Mouse (Mus musculus) thymus, adult 2 months (tissue): ENCODE data around the gene Cdca8. TPM values are rescaled to one million over a fixed set of nuclear protein-coding genes. Genes with fewer than 3 reads are reported as not detected.

Experiments used
- DNase-seq: peaks from one replicate; pipeline ENCODE4 v3.0.0; 2021
- H3K27ac ChIP-seq: fragments of 200-500 bp; 2 replicates; pipeline ENCODE4 v1.5.1; 2012; ENCODE audit warnings: low read length, control low read depth; ENCODE audit not compliant: control insufficient read depth, insufficient read depth
- H3K27me3 ChIP-seq: fragments of 200-500 bp; 2 replicates; pipeline ENCODE4 v1.6.1; 2012; ENCODE audit warnings: mild to moderate bottlenecking, low read length, moderate library complexity, mixed read lengths; ENCODE audit not compliant: control insufficient read depth, insufficient read depth
- H3K36me3 ChIP-seq: fragments of 200-500 bp; 2 replicates; pipeline ENCODE4 v1.6.1; 2012; ENCODE audit warnings: mild to moderate bottlenecking, low read length, moderate library complexity; ENCODE audit not compliant: control insufficient read depth, insufficient read depth
- H3K4me1 ChIP-seq: fragments of 200-500 bp; replicated peaks from 2 replicates; pipeline ENCODE4 v1.6.1; 2012; ENCODE audit warnings: low read length; ENCODE audit not compliant: control insufficient read depth, insufficient read depth
- H3K4me3 ChIP-seq: fragments of 200-500 bp; 2 replicates; pipeline ENCODE4 v1.5.1; 2012; ENCODE audit warnings: mild to moderate bottlenecking, low read length, control low read depth, moderate library complexity; ENCODE audit not compliant: control insufficient read depth, insufficient read depth
- CTCF ChIP-seq: fragments of 200-500 bp; IDR thresholded peaks from 2 replicates; pipeline ENCODE4 v1.5.1; 2012; ENCODE audit warnings: mild to moderate bottlenecking, control low read depth, low read length, moderate library complexity, borderline replicate concordance; ENCODE audit not compliant: control insufficient read depth, poor library complexity, insufficient read depth; ENCODE audit errors: extremely low read depth
- POLR2A ChIP-seq: fragments of 200-500 bp; IDR thresholded peaks from 2 replicates; pipeline ENCODE4 v1.6.1; 2012; ENCODE audit warnings: mild to moderate bottlenecking, low read length, control low read depth, moderate library complexity; ENCODE audit not compliant: control insufficient read depth, poor library complexity, insufficient read depth; ENCODE audit errors: extremely low read depth
- WGBS: fragments of 180-500 bp; shearing (Covaris S2); methylation state at CpG from one replicate; pipeline ENCODE4 v1.1.7; 2018; 5-methylcytosine and 5-hydroxymethylcytosine counted together
- polyA plus RNA-seq: library from polyadenylated mRNA; depleted of rRNA; stranded (reverse); fragments of >200 nt; gene quantifications from 2 replicates; pipeline ENCODE4 v1.2.3, GENCODE M21; 2012; rRNA removed

The Cdca8 gene
- polyA plus RNA-seq, 1 experiment, result 79.4 TPM

DNA sequence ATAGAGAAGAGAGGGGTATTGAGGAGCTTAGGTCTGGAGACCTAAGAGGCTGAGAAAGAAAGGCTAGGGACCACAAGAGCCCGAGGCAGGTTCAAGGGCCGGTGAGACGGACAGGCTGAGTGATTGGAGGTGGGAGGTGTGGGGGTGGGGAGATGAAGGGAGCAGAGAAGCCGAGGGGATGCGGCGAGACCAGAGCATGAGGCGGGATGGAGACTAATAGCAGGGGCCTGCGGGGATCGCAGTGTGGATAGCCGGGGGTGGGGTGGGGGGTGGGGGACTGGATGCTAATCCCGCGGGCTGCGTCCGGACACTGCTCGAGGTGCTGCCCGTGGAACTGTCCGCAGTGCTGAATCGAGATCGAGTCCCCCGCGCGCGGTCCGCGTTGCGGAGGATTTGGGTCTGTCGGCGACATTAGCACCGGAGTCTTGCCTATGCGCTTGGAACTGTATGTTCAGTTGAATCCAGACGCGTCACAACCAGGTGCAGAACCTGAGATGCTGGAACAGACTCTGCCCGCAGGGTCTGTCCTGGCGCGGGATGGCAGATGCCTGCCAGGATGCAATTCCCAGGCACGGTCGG is 56.9 kb downstream of the Cdca8 start:
- WGBS, result 5% methylated on average over 37 of the region's 37 CpGs
- DNase-seq, result no peak
- Histone ChIP-seq H3K36me3 (no peaks in the 10 kb centered on the region), H3K27me3 (peaks cover 6% of the 10 kb centered on the region; the same call in 1 of the 2 replicates), H3K4me1 (no peaks in the 10 kb centered on the region), H3K27ac (no peak overlapping the region), H3K4me3 (no peak overlapping the region)
- TF ChIP-seq POLR2A, result no peak
- TF ChIP-seq CTCF, result no peak

DNA sequence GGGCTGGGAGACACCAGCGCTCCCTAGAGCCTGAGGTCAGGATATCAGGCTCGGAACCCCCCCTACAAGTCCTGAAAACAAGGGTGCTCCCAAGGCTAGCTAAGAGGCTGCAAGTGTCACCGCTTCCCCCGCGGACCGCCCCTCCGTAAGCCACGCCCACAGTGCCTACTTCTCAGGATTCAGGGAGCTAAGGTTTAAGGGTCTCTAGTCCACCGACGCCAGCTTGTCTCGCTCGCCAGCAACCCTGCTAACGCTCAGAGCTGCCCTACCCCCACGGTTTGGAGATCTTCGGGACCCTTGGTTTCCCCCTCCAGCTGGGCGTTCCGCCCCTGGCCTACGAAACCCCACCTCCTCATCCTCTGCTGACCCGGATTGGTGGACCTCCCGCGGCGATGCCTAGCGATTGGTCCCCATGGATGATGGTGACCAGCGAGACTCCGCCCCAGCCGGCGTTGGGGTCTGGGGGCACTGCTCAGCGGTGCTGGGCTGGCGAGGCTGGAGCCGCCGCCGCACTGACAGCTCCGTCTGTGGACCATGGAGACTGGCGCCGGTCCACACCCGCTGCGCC is 57.7 kb downstream of the Cdca8 start:
- Histone ChIP-seq H3K36me3 (no peaks in the 10 kb centered on the region), H3K4me1 (no peaks in the 10 kb centered on the region), H3K27me3 (peaks cover 6% of the 10 kb centered on the region; the same call in 1 of the 2 replicates), H3K4me3 (no peak overlapping the region), H3K27ac (no peak overlapping the region)
- 6% methylated on average over 37 of the region's 37 CpGs for WGBS
- TF ChIP-seq CTCF, result no peak
- TF ChIP-seq POLR2A, result no peak
- DNase-seq, result no peak

GRCm38 (mm10) chr4:124880599-124880998 is 58.5 kb downstream of the Cdca8 start, which contains the start of gene Epha10:
Gene Epha10 (plus strand): TSS chr4:124880899.
- Histone ChIP-seq H3K36me3 (no peaks in the 10 kb centered on the region), H3K27me3 (peaks cover 6% of the 10 kb centered on the region; the same call in 1 of the 2 replicates), H3K4me1 (no peaks in the 10 kb centered on the region), H3K27ac (no peak within 1 kb of the TSS), H3K4me3 (no peak within 1 kb of the TSS)
- no peak for TF ChIP-seq POLR2A
- TF ChIP-seq CTCF, result no peak
- no peak for DNase-seq
- 16% methylated on average over 11 of the region's 11 CpGs for WGBS

GRCm38 (mm10) chr4:124872719-124873118 is 66.4 kb downstream of the Cdca8 start:
- Histone ChIP-seq H3K27ac (no peak overlapping the region), H3K36me3 (no peaks in the 10 kb centered on the region), H3K4me3 (no peak overlapping the region), H3K27me3 (no peaks in the 10 kb centered on the region), H3K4me1 (no peaks in the 10 kb centered on the region)
- no peak for TF ChIP-seq CTCF
- TF ChIP-seq POLR2A, result no peak
- 97% methylated on average over 1 of the region's 1 CpGs for WGBS
- DNase-seq, result no peak

Other genes with a start within 250 kb of the Cdca8 start
- gene Utp11, start 245.7 kb downstream of the Cdca8 start, polyA plus RNA-seq, result 6.0 and 6.3 TPM in 2 replicates
- 36.1 and 59.4 TPM in 2 replicates for gene Fhl3, start 238.6 kb downstream of the Cdca8 start, polyA plus RNA-seq
- 23.2 and 25.3 TPM in 2 replicates for gene Sf3a3, start 224.5 kb downstream of the Cdca8 start, polyA plus RNA-seq
- gene Inpp5b, start 197.5 kb downstream of the Cdca8 start, polyA plus RNA-seq, result 81.3 and 101 TPM in 2 replicates
- 9.9 and 10.4 TPM in 2 replicates for gene Mtf1, start 137.2 kb downstream of the Cdca8 start, polyA plus RNA-seq
- 63.0 and 70.4 TPM in 2 replicates for gene Yrdc, start 88.6 kb downstream of the Cdca8 start, polyA plus RNA-seq
- gene 1110065P20Rik, start 88.1 kb downstream of the Cdca8 start, polyA plus RNA-seq, result 26.2 and 28.0 TPM in 2 replicates
- 1.1 and 1.4 TPM in 2 replicates for gene Maneal, start 77.1 kb downstream of the Cdca8 start, polyA plus RNA-seq
- gene Epha10, start 58.4 kb downstream of the Cdca8 start, polyA plus RNA-seq, result 0.06 and 0.07 TPM in 2 replicates
- gene 9930104L06Rik, start 2.3 kb downstream of the Cdca8 start, polyA plus RNA-seq, result 18.3 and 21.6 TPM in 2 replicates
- gene Rspo1, start 47.1 kb upstream of the Cdca8 start, polyA plus RNA-seq, result 2.2 and 2.3 TPM in 2 replicates
- 17.9 and 18.3 TPM in 2 replicates for gene Gnl2, start 77.3 kb upstream of the Cdca8 start, polyA plus RNA-seq
- 0.22 and 0.57 TPM in 2 replicates for gene Dnali1, start 126.4 kb upstream of the Cdca8 start, polyA plus RNA-seq
- 20.5 and 22.5 TPM in 2 replicates for gene Snip1, start 127.4 kb upstream of the Cdca8 start, polyA plus RNA-seq
- gene Meaf6, start 145.8 kb upstream of the Cdca8 start, polyA plus RNA-seq, result 26.4 and 30.7 TPM in 2 replicates
- gene Zc3h12a, start 188.5 kb upstream of the Cdca8 start, polyA plus RNA-seq, result 27.4 and 28.7 TPM in 2 replicates